Mouse (Mus musculus) hindbrain, embryonic 11.5 days (tissue): ENCODE measurements at regions not wholly inside any gene's neighbourhood (a gene's known extent, or its start where the extent isn't known, plus 50 kb on each side); places are given as distances from the start of the nearest gene placed in this dataset.

Experiments
- ATAC-seq: fragments of 200-750 bp; cut with Nextera tagmentation; 2 replicates; pipeline ENCODE4 v1.8.0; 2017; ENCODE audit warnings: mild to moderate bottlenecking, moderate TSS enrichment, moderate library complexity; ENCODE audit not compliant: low FRiP score
- DNase-seq: peaks from one replicate; pipeline ENCODE4 v3.0.0-alpha.2; 2015; ENCODE audit warnings: low spot score
- H3K27ac ChIP-seq: fragments of 300-500 bp; sonication (generic); 2 replicates; pipeline ENCODE4 v1.5.1; 2014; ENCODE audit warnings: mild to moderate bottlenecking, low read depth, low read length
- H3K27me3 ChIP-seq: fragments of 300-500 bp; sonication (generic); 2 replicates; pipeline ENCODE4 v1.6.1; 2014; ENCODE audit warnings: mild to moderate bottlenecking, low read length, moderate library complexity, mixed read lengths; ENCODE audit not compliant: control insufficient read depth, insufficient read depth
- H3K36me3 ChIP-seq: fragments of 300-500 bp; sonication (generic); 2 replicates; pipeline ENCODE4 v1.6.1; 2014; ENCODE audit warnings: mild to moderate bottlenecking, low read length, moderate library complexity, mixed read lengths; ENCODE audit not compliant: control insufficient read depth, insufficient read depth
- H3K4me1 ChIP-seq: fragments of 300-500 bp; sonication (generic); replicated peaks from 2 replicates; pipeline ENCODE4 v1.6.1; 2014; ENCODE audit warnings: low read length, mixed read lengths; ENCODE audit not compliant: control insufficient read depth, insufficient read depth
- H3K4me2 ChIP-seq: fragments of 300-500 bp; sonication (generic); replicated peaks from 2 replicates; pipeline ENCODE4 v1.6.1; 2014; ENCODE audit warnings: mild to moderate bottlenecking, low read depth, low read length
- H3K4me3 ChIP-seq: fragments of 300-500 bp; sonication (generic); 2 replicates; pipeline ENCODE4 v1.5.1; 2014; ENCODE audit warnings: low read depth, low read length
- H3K9ac ChIP-seq: fragments of 300-500 bp; sonication (generic); 2 replicates; pipeline ENCODE4 v1.6.1; 2014; ENCODE audit warnings: low read depth, low read length
- H3K9me3 ChIP-seq: fragments of 300-500 bp; sonication (generic); 2 replicates; pipeline ENCODE4 v1.6.1; 2016; ENCODE audit warnings: low read length; ENCODE audit not compliant: control insufficient read depth
- WGBS: fragments of 180-500 bp; shearing (Covaris S2); extraction: QIAGEN DNeasy Blood & Tissue Kit; methylation state at CpG from one replicate; pipeline ENCODE4 v1.1.7; 2014; 5-methylcytosine and 5-hydroxymethylcytosine counted together

DNA sequence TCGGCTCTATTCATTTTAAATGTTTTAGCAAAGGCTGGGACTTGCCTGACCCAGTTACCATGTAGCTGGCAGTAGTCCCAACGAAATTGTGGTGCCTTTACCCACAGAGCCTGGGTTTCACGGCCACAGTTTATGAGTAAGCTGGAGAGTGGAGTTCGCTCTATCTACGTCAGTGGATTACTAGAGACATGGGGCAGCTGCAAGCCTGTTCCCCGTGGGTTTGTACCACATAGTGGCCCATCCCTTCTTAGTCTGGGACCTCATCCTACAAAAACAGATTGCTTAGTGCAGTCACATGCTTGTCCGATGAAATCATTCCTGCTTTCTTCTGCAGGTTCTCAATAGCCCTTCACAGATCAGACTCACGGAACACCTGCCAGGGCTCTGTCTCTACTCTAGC is 123.7 kb downstream of the Rdh14 start:
- whole genome bisulfite sequencing = 89% methylated on average over 8 of the region's 8 CpGs
- Histone ChIP-seq H3K27me3 (no peaks in the 10 kb centered on the region), H3K27ac (no peak overlapping the region), H3K4me3 (no peak overlapping the region), H3K4me2 (no peak overlapping the region), H3K9me3 (no peaks in the 10 kb centered on the region), H3K4me1 (no peaks in the 10 kb centered on the region), H3K9ac (no peak overlapping the region), H3K36me3 (no peaks in the 10 kb centered on the region)
- no peak for ATAC-seq
- no peak for DNase-seq

DNA sequence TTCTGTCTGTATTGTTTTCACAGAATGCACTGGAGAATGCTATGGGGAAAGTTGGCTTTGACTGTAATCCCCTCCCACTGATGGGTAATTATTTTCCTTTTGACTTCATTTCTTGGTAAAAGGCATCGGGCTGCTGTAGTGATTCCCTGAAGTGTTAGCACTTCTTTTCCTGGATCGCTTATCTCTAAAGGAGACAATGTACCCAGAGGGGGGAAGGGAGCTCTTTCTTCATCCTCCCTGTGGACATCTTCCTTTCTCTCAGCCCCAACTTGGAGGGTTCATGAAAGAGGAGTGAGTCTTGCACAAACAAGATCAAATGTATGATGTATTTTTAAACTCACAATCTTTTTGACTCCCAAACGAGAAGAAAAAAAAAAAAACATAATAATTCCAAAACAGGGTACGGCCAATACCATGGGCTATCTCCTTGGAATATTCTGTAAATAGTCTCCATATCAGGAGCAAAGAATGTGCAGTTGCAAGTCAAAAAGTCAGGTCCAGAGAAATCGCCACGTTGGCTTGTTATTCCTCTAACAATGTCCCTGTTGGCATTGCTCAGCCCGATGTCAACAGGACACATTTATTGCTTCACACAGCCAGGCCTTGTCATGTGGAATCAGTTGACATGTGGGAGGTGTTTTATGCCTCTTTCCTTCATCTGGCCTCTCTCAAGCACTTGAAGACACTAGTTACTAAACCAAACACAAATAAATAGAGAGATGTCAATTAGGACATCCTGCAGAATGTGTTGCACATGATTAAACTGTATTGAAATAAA is 134.1 kb downstream of the Rdh14 start:
- Histone ChIP-seq H3K27ac (no peak overlapping the region), H3K9me3 (no peaks in the 10 kb centered on the region), H3K27me3 (no peaks in the 10 kb centered on the region), H3K4me2 (no peak overlapping the region), H3K4me3 (no peak overlapping the region), H3K36me3 (no peaks in the 10 kb centered on the region), H3K4me1 (no peaks in the 10 kb centered on the region), H3K9ac (no peak overlapping the region)
- no peak for ATAC-seq
- 76% methylated on average over 7 of the region's 7 CpGs for WGBS
- DNase-seq = no peak

DNA sequence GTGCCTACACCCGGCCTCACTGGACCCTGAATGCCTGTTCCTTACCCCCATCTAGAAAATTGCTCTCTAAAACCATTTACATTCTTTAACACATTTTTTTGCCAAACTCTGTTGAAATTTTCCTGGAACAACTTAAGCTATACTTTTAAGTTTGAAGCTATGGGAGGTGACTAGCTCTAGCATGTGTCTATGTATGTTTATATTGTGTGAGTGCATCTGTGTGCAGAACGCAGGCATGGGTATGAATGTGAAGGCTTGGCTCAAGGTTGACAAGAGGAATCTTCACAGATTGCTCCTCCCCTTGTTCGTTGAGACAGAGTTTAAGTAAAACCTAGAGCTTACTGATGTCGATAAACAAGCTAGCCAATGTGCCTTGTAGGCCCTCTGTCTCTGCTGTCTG is 135.4 kb downstream of the Rdh14 start:
- no peaks in the 10 kb centered on the region for H3K9me3 ChIP-seq
- H3K27me3 ChIP-seq = no peaks in the 10 kb centered on the region
- H3K9ac ChIP-seq = no peak overlapping the region
- no peak overlapping the region for H3K4me2 ChIP-seq
- ATAC-seq (no peak), DNase-seq (no peak)
- H3K36me3 ChIP-seq = no peaks in the 10 kb centered on the region
- no peak overlapping the region for H3K27ac ChIP-seq
- no peak overlapping the region for H3K4me3 ChIP-seq
- WGBS = 90% methylated on average over 4 of the region's 4 CpGs
- no peaks in the 10 kb centered on the region for H3K4me1 ChIP-seq

DNA sequence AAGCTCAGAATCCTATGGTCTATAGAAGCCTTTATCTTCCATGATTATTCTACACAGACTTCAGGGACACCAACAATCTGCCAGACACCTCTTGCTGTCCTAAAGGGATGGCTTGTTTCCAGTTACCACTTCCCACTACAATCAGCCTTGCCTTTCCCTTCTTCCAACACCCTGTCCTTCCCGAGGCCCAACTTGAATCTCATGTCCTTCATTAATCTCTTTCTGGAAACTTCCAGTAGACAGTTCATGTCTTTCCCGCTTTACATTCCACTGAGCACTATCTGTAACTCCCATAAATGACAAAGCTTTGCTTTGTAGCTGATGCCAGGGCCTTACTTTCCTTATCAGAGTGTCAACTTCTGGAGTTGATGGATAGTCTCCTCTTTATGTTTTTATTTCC is 138.5 kb downstream of the Rdh14 start:
- ATAC-seq (no peak), DNase-seq (no peak)
- Histone ChIP-seq H3K4me2 (no peak overlapping the region), H3K27me3 (no peaks in the 10 kb centered on the region), H3K9ac (no peak overlapping the region), H3K27ac (no peak overlapping the region), H3K4me3 (no peak overlapping the region), H3K4me1 (no peaks in the 10 kb centered on the region), H3K36me3 (no peaks in the 10 kb centered on the region), H3K9me3 (no peaks in the 10 kb centered on the region)
- 90% methylated on average over 2 of the region's 2 CpGs for WGBS

DNA sequence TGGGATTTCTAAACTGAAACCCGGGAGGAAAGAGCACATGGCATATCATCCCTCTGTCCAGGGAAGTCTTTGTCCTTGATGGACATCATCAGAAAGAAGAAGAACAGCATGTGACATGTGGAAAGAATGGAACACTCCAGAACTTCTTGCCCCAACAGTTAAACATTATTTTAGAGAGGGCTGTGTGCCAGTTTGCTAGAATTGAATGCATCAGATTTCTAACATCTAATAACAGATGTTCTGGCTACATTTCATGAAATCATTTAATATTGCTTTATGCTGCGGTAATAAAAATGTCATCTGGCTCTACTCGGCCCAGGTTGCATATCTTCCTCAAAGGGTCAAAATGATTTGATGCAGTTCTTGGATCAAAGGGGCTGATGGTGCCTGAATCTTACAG is 140.4 kb downstream of the Rdh14 start:
- H3K27ac ChIP-seq = no peak overlapping the region
- H3K9ac ChIP-seq = no peak overlapping the region
- H3K9me3 ChIP-seq = no peaks in the 10 kb centered on the region
- no peaks in the 10 kb centered on the region for H3K27me3 ChIP-seq
- ATAC-seq (no peak), DNase-seq (no peak)
- WGBS = 91% methylated on average over 3 of the region's 3 CpGs
- no peaks in the 10 kb centered on the region for H3K4me1 ChIP-seq
- H3K4me3 ChIP-seq = no peak overlapping the region
- no peak overlapping the region for H3K4me2 ChIP-seq
- H3K36me3 ChIP-seq = no peaks in the 10 kb centered on the region

DNA sequence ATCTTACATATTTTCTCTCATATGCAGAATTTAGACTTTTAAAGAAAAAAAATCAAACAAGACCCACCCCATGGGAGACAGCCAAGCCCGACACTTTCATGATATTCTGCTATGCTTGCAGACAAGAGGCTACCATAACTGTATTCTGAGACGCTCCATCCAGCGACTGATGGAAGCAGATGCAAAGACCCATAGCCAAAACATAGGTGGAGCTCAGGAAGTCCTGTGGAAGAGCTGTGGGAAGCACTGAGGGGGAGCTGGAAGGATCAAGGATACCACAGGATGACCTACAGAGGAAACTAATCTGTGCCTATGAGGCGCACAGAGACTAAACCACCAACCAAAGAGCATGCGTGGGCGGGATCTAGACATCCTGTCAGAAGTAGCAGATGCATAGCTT is 143.4 kb downstream of the Rdh14 start:
- Histone ChIP-seq H3K4me3 (no peak overlapping the region), H3K4me2 (no peak overlapping the region), H3K9ac (no peak overlapping the region), H3K9me3 (no peaks in the 10 kb centered on the region), H3K27me3 (no peaks in the 10 kb centered on the region), H3K27ac (no peak overlapping the region), H3K36me3 (no peaks in the 10 kb centered on the region), H3K4me1 (no peaks in the 10 kb centered on the region)
- DNase-seq (no peak), ATAC-seq (no peak)
- WGBS = 91% methylated on average over 6 of the region's 6 CpGs

DNA sequence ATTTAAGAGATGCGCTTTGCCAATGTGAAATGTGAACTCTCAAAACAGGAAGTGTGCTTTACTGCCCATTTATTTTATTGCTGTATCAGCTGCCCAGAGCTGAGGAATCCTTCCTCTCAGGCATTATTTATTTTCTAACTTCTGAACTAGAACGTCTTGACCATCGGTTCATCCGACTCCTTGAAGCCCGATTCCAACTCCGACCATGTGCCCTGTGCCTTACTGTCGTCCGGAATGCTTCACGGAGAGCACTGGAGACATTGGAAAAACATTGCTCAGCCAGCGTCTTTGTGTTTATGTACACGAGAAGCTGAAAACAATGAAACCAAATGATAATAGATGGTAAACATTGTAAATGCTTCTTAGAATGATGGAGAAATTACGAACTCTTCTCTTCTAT is 145.7 kb downstream of the Rdh14 start:
- Histone ChIP-seq H3K9me3 (no peaks in the 10 kb centered on the region), H3K4me1 (no peaks in the 10 kb centered on the region), H3K27me3 (no peaks in the 10 kb centered on the region), H3K27ac (no peak overlapping the region), H3K36me3 (no peaks in the 10 kb centered on the region), H3K4me2 (no peak overlapping the region), H3K4me3 (no peak overlapping the region), H3K9ac (no peak overlapping the region)
- ATAC-seq = no peak
- WGBS = 83% methylated on average over 12 of the region's 12 CpGs
- DNase-seq = no peak

DNA sequence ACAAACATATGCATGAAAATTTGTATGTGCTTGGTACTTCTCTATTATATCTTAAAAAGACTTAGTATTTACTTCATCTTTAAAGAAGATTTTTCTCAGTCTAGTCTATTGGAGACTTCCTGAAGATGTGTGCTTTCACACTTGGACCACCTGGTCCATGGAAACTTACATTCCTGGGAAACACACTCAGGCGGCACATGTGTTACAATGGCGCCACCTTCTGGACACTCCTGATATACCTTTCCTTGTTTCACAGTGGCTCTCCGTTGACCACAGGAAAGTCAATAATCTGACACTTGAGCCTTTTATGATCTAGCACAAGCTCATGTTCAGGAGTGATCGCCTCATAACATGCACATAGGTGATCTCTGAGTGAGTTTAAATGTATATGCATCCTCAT is 146.5 kb downstream of the Rdh14 start:
- WGBS = 3% methylated on average over 4 of the region's 4 CpGs
- DNase-seq (peak; percentile 85), ATAC-seq (peak; percentile 82)
- H3K27ac ChIP-seq = no peak overlapping the region
- no peaks in the 10 kb centered on the region for H3K4me1 ChIP-seq
- no peak overlapping the region for H3K9ac ChIP-seq
- H3K27me3 ChIP-seq = no peaks in the 10 kb centered on the region
- H3K4me3 ChIP-seq = no peak overlapping the region
- no peak overlapping the region for H3K4me2 ChIP-seq
- H3K36me3 ChIP-seq = no peaks in the 10 kb centered on the region
- H3K9me3 ChIP-seq = no peaks in the 10 kb centered on the region

DNA sequence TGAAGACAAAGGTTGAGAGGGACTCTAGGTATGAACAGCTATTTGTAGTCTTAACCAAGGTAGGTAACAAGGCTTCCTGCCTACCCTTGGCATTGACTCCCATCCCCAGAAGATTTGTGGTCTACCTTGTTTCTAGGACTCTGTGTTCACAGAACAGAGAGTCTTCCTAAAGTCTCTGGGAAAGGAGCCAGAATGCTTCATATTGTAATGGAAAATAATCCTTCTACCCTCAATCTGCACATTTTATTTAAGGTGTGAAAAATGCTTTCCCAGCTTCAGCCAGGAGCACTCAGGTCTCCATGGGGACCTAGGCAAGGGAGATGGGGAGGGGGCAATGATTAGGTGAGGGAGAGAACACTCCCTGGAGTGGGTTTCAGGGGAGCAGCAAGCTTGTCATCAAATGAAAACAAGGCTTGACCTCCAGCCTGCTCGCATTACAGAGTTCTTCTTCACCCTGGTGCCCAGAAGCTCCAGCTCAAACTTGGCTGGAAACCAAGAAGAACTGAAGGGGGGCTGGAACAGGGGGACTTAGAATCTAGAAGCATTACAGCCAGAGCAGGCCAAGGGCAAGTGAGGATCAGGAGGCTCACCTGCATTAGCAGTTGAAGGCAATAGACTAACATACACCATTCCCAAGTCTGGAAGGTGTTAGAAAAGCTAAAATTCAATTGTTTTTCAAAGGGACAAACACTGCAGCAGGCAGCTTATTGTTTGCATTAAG is 159.1 kb downstream of the Rdh14 start:
- H3K4me2 ChIP-seq = no peak overlapping the region
- H3K4me3 ChIP-seq = no peak overlapping the region
- DNase-seq (no peak), ATAC-seq (no peak)
- H3K9me3 ChIP-seq = no peaks in the 10 kb centered on the region
- H3K27me3 ChIP-seq = no peaks in the 10 kb centered on the region
- H3K36me3 ChIP-seq = no peaks in the 10 kb centered on the region
- no peak overlapping the region for H3K27ac ChIP-seq
- no peak overlapping the region for H3K9ac ChIP-seq
- 47% methylated on average over 1 of the region's 1 CpGs for WGBS
- no peaks in the 10 kb centered on the region for H3K4me1 ChIP-seq
